Mouse (Mus musculus): ENCODE measurements around the gene Slc52a3. TPM values are rescaled to one million over a fixed set of nuclear protein-coding genes. Genes with fewer than 3 reads are reported as not detected.

Slc52a3 gene
- polyA plus RNA-seq (2015; fragmentation: Nextera tagmentation; extraction: Ambion mirVana): 8.4 and 9.7 TPM in 2 replicates

- ATAC-seq (ENCODE audit: insufficient number of reproducible peaks, low FRiP score, low TSS enrichment, low read depth): no peak
- Histone ChIP-seq H3K9me3 (no peaks in the 10 kb centered on the region), H3K4me2 (peak within 1 kb of the TSS; percentile 32), H3K27ac (no peak within 1 kb of the TSS), H3K36me3 (no peaks in the 10 kb centered on the region), H3K4me3 (peak within 1 kb of the TSS; percentile 14; the same call in 1 of the 2 replicates), H3K4me1 (peaks cover 23% of the 10 kb centered on the region), H3K27me3 (peaks cover 71% of the 10 kb centered on the region), H3K9ac (no peak within 1 kb of the TSS)
- WGBS: 8% methylated on average over 35 of the region's 35 CpGs
These were observed at the start of gene Slc52a3 for GRCm38 (mm10) chr2:151996229-151997189. TSS of gene Slc52a3 (plus strand) at chr2:151996511.

GRCm38 (mm10) chr2:151947617-151948016, 48.7 kb upstream of the Slc52a3 start:
- Histone ChIP-seq H3K4me2 (no peak overlapping the region), H3K4me3 (no peak overlapping the region), H3K4me1 (no peaks in the 10 kb centered on the region), H3K27ac (no peak overlapping the region), H3K27me3 (no peaks in the 10 kb centered on the region), H3K9ac (no peak overlapping the region), H3K9me3 (no peaks in the 10 kb centered on the region), H3K36me3 (no peaks in the 10 kb centered on the region)
- ATAC-seq (ENCODE audit: insufficient number of reproducible peaks, low FRiP score, low TSS enrichment, low read depth): no peak
- WGBS: 98% methylated on average over 2 of the region's 2 CpGs

DNA sequence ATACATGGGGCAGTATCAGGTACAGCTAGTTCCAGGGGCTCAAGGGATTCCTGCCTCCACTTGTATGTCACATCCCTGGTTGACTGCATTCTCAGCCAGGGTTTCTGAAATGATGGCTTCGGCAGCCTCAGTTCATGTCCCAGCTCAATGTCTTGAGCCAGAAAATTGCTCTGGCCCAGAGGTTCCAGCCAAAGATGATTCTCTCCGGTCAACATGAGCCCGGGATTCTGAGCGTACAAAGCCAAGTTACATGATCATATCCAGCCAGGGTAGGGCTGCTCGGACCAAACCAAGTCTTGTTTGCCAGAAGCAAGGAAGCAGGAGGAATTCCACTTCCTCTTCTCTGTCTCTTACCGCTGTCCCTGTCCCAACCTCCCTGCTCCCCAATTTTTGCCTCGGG, 48.0 kb upstream of the Slc52a3 start:
- Histone ChIP-seq H3K36me3 (no peaks in the 10 kb centered on the region), H3K27me3 (no peaks in the 10 kb centered on the region), H3K9ac (no peak overlapping the region), H3K4me3 (no peak overlapping the region), H3K27ac (no peak overlapping the region), H3K4me1 (no peaks in the 10 kb centered on the region), H3K4me2 (no peak overlapping the region), H3K9me3 (no peaks in the 10 kb centered on the region)
- 78% methylated on average over 7 of the region's 7 CpGs for WGBS
- no peak for ATAC-seq (ENCODE audit: insufficient number of reproducible peaks, low FRiP score, low TSS enrichment, low read depth)

- H3K27me3 ChIP-seq: no peaks in the 10 kb centered on the region
- no peak overlapping the region for H3K27ac ChIP-seq
- no peak overlapping the region for H3K9ac ChIP-seq
- H3K4me1 ChIP-seq: no peaks in the 10 kb centered on the region
- no peaks in the 10 kb centered on the region for H3K9me3 ChIP-seq
- 77% methylated on average over 2 of the region's 2 CpGs for WGBS
- no peaks in the 10 kb centered on the region for H3K36me3 ChIP-seq
- ATAC-seq (ENCODE audit: insufficient number of reproducible peaks, low FRiP score, low TSS enrichment, low read depth): no peak
- H3K4me3 ChIP-seq: no peak overlapping the region
- H3K4me2 ChIP-seq: no peak overlapping the region
These were observed 47.1 kb upstream of the Slc52a3 start for GRCm38 (mm10) chr2:151949082-151949774.

- Histone ChIP-seq H3K4me1 (no peaks in the 10 kb centered on the region), H3K4me2 (no peak overlapping the region), H3K27ac (no peak overlapping the region), H3K4me3 (no peak overlapping the region), H3K36me3 (no peaks in the 10 kb centered on the region), H3K9me3 (no peaks in the 10 kb centered on the region), H3K9ac (no peak overlapping the region), H3K27me3 (no peaks in the 10 kb centered on the region)
- ATAC-seq (ENCODE audit: insufficient number of reproducible peaks, low FRiP score, low TSS enrichment, low read depth): no peak
- 88% methylated on average over 8 of the region's 8 CpGs for whole genome bisulfite sequencing
These were observed 42.6 kb upstream of the Slc52a3 start for GRCm38 (mm10) chr2:151953665-151954064.

DNA sequence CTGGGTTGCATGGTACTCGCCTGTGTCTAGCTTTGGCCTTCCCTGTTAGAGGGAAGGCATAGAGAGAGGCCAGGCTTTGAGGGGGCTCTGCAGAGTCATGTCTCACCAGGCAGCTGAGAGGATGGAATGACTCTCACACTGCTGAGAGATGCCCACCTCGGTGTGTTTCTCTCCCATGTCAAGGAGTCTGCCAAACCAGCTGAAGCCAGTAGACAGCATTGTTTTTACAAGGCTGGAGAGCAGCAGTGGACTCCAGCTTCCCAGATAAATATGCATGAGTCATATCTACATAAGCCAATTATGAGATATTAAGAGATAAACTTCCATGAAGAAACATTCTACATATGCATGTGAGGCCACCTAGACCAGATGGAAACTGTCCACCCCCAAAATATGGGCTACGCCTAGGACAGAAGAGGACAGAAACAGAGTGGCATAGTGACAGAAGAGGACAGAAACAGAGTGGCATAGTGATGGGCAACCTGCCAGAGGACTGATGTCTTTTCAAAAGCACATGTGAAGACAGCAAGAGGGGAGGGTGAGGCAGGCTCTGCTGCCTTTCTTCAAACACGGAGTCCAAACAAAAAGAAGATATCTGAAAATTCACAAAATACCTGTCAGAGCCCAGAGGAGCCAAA, 39.7 kb upstream of the Slc52a3 start:
- Histone ChIP-seq H3K4me2 (no peak overlapping the region), H3K9ac (no peak overlapping the region), H3K4me3 (no peak overlapping the region), H3K4me1 (peaks cover 3% of the 10 kb centered on the region; the same call in 1 of the 2 replicates), H3K27me3 (no peaks in the 10 kb centered on the region), H3K36me3 (no peaks in the 10 kb centered on the region), H3K27ac (no peak overlapping the region), H3K9me3 (no peaks in the 10 kb centered on the region)
- 79% methylated on average over 4 of the region's 4 CpGs for WGBS
- no peak for ATAC-seq (ENCODE audit: insufficient number of reproducible peaks, low FRiP score, low TSS enrichment, low read depth)

DNA sequence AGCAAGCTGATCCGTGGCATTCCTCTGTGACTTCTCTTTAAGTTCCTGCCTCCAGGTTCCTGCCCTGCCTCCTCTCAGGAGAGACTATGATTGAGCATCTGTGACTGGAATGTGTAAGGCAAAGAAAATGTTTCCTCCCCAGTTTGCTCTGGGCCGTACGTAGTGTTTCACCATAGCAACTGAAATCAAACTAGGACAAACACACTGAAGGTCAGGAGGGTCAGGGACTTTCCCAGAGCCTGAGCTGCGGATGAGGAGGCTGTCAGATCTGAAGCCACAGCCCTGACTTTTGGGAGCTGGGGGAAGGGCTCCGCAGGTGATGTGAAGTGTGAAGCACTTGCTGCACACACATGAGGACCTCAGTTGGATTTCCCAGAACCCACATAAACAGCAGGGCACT, 37.0 kb upstream of the Slc52a3 start:
- Histone ChIP-seq H3K4me3 (no peak overlapping the region), H3K4me2 (no peak overlapping the region), H3K4me1 (peaks cover 25% of the 10 kb centered on the region), H3K27me3 (no peaks in the 10 kb centered on the region), H3K27ac (no peak overlapping the region), H3K9ac (no peak overlapping the region), H3K9me3 (no peaks in the 10 kb centered on the region), H3K36me3 (no peaks in the 10 kb centered on the region)
- WGBS: 36% methylated on average over 5 of the region's 5 CpGs
- no peak for ATAC-seq (ENCODE audit: insufficient number of reproducible peaks, low FRiP score, low TSS enrichment, low read depth)

DNA sequence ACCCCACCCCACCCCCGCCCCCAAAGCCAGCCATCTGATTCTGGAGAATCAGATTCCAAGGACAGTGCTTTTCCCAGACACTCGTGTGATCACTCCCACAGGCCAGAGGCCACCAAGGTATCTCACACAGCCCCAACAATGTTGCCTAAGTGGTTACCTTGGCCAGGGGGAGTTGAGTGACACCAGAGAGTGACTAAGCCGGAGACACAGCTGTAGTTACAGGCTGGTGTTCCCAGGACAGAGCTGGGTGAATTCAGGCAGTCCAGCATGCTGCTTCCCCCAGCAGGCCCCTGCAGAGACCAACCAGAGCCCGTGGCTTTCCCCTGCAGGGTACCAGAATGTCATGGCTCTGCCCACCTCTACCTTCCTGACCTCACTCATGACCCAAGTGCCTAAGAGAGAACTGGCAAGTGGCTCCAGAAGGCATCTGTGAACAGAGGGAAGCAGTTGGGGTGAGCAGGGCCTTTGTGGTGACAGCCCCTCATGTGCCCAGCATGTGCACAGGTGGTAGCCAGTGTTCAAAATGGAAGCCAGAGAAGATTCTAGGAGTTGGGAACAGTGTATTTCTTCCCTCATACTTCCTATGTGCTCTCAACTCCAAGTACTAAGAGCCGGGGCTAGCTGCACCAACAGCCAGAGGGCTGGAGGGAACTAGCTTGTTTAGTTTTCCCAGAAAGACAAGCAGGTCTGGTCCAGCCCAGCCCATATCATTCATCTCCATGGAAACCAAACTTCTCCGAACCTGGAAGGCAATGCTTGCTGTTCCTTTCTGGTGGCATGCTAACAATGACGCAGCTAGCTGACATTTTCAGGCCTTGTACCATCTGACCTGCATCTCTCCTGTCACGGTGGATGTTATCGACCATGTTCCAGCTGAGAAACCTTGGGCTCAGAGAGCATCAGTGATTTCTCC, 34.8 kb upstream of the Slc52a3 start:
- Histone ChIP-seq H3K27ac (peak overlapping the region; percentile 44; the same call in 1 of the 2 replicates), H3K9ac (no peak overlapping the region), H3K27me3 (no peaks in the 10 kb centered on the region), H3K4me1 (peaks cover 28% of the 10 kb centered on the region), H3K4me3 (no peak overlapping the region), H3K4me2 (no peak overlapping the region), H3K9me3 (no peaks in the 10 kb centered on the region), H3K36me3 (no peaks in the 10 kb centered on the region)
- no peak for ATAC-seq (ENCODE audit: insufficient number of reproducible peaks, low FRiP score, low TSS enrichment, low read depth)
- 54% methylated on average over 9 of the region's 9 CpGs for WGBS

- H3K27ac ChIP-seq: peak overlapping the region; percentile 43; the same call in 1 of the 2 replicates
- peaks cover 33% of the 10 kb centered on the region for H3K4me1 ChIP-seq
- H3K4me2 ChIP-seq: 0 out of 2 replicates have a peak overlapping the region, but pooled peaks have one; percentile 12
These were observed 33.8 kb upstream of the Slc52a3 start for GRCm38 (mm10) chr2:151962474-151962873.

GRCm38 (mm10) chr2:151963319-151963718, 33.0 kb upstream of the Slc52a3 start:
- Histone ChIP-seq H3K4me1 (peaks cover 33% of the 10 kb centered on the region), H3K27ac (peak overlapping the region; percentile 43; the same call in 1 of the 2 replicates), H3K4me3 (no peak overlapping the region), H3K27me3 (no peaks in the 10 kb centered on the region), H3K9me3 (no peaks in the 10 kb centered on the region), H3K4me2 (no peak overlapping the region), H3K9ac (no peak overlapping the region), H3K36me3 (no peaks in the 10 kb centered on the region)
- ATAC-seq (ENCODE audit: insufficient number of reproducible peaks, low FRiP score, low TSS enrichment, low read depth): no peak
- 77% methylated on average over 5 of the region's 5 CpGs for WGBS

More at GRCm38 (mm10) chr2:151962474-151962873, 33.8 kb upstream of the Slc52a3 start:
- WGBS: 44% methylated on average over 10 of the region's 10 CpGs
- H3K4me3 ChIP-seq: no peak overlapping the region
- H3K36me3 ChIP-seq: no peaks in the 10 kb centered on the region
- H3K9me3 ChIP-seq: no peaks in the 10 kb centered on the region
- ATAC-seq (ENCODE audit: insufficient number of reproducible peaks, low FRiP score, low TSS enrichment, low read depth): peak; percentile 58; the same call in 1 of the 2 replicates
- no peak overlapping the region for H3K9ac ChIP-seq
- H3K27me3 ChIP-seq: no peaks in the 10 kb centered on the region

GRCm38 (mm10) chr2:151964052-151964451, 32.3 kb upstream of the Slc52a3 start:
- Histone ChIP-seq H3K36me3 (no peaks in the 10 kb centered on the region), H3K4me1 (peaks cover 33% of the 10 kb centered on the region), H3K9me3 (no peaks in the 10 kb centered on the region), H3K27ac (no peak overlapping the region), H3K27me3 (no peaks in the 10 kb centered on the region), H3K9ac (no peak overlapping the region), H3K4me3 (no peak overlapping the region), H3K4me2 (no peak overlapping the region)
- WGBS: 10% methylated on average over 9 of the region's 9 CpGs
- ATAC-seq (ENCODE audit: insufficient number of reproducible peaks, low FRiP score, low TSS enrichment, low read depth): no peak
